Comparison of ENCODE assay signal across 9 mouse cellular contexts in genomic region chr6:71803609-71804008, GRCm38 (mm10). TPM values are rescaled to one million over a fixed set of nuclear protein-coding genes. Genes with fewer than 3 reads are reported as not detected.
DNase-seq lines count a peak whose midpoint lies in the region; ATAC-seq lines count a peak whose summit lies in the region.
"Had no signal": no experiment of that assay in that cellular context is flagged by ENCODE, and none has a peak within 500 bp of the region (broad histone marks: within the 10 kb centered on the region; RNA-seq: fewer than 3 reads in every experiment).

No protein-coding gene starts in this region.

- 82% methylated on average over 1 of the region's 1 CpGs for WGBS in heart, embryonic 12.5 days
- 85% methylated on average over 1 of the region's 1 CpGs for WGBS in liver, embryonic 13.5 days (ENCODE audit: insufficient replicate concordance)
- WGBS in liver, embryonic 11.5 days, result 87% methylated on average over 1 of the region's 1 CpGs
- WGBS in hindbrain, embryonic 14.5 days, result 91% methylated on average over 1 of the region's 1 CpGs
- 89% methylated on average over 1 of the region's 1 CpGs for WGBS in neural tube, embryonic 12.5 days

- peak overlapping the region; percentile 27; the same call in 1 of the 2 replicates for H3K27ac ChIP-seq in heart, embryonic 12.5 days (ENCODE audit: poor library complexity, severe bottlenecking)
- peak overlapping the region; percentile 8; the same call in 1 of the 2 replicates for H3K27ac ChIP-seq in liver, embryonic 13.5 days
- H3K27ac ChIP-seq in liver, embryonic 11.5 days (ENCODE audit: low read depth, low read length), result no peak overlapping the region
- peak overlapping the region; percentile 59; the same call in 1 of the 2 replicates for H3K27ac ChIP-seq in hindbrain, embryonic 14.5 days
- H3K27ac ChIP-seq in neural tube, embryonic 12.5 days, result no peak overlapping the region
- H3K27ac ChIP-seq: gastrocnemius, adult 2 months had no signal

- no peak overlapping the region for H3K4me2 ChIP-seq in heart, embryonic 12.5 days
- H3K4me2 ChIP-seq in liver, embryonic 13.5 days, result no peak overlapping the region
- H3K4me2 ChIP-seq in liver, embryonic 11.5 days, result no peak overlapping the region
- no peak overlapping the region for H3K4me2 ChIP-seq in hindbrain, embryonic 14.5 days (replicated peaks)
- no peak overlapping the region for H3K4me2 ChIP-seq in neural tube, embryonic 12.5 days (replicated peaks)

- peaks cover 32% of the 10 kb centered on the region for H3K4me1 ChIP-seq in heart, embryonic 12.5 days (replicated peaks)
- peaks cover 56% of the 10 kb centered on the region for H3K4me1 ChIP-seq in liver, embryonic 13.5 days (replicated peaks)
- H3K4me1 ChIP-seq in liver, embryonic 11.5 days (replicated peaks; ENCODE audit: control insufficient read depth, insufficient read depth, low read length), result peaks cover 16% of the 10 kb centered on the region
- H3K4me1 ChIP-seq in hindbrain, embryonic 14.5 days (replicated peaks; ENCODE audit: control insufficient read depth, insufficient read depth, low read length), result no peaks in the 10 kb centered on the region
- H3K4me1 ChIP-seq in neural tube, embryonic 12.5 days, result peaks cover 5% of the 10 kb centered on the region; the same call in 1 of the 2 replicates

- peaks cover under 1% of the 10 kb centered on the region; the same call in 1 of the 2 replicates for H3K36me3 ChIP-seq in heart, embryonic 12.5 days
- no peaks in the 10 kb centered on the region for H3K36me3 ChIP-seq in liver, embryonic 13.5 days
- no peaks in the 10 kb centered on the region for H3K36me3 ChIP-seq in liver, embryonic 11.5 days (ENCODE audit: control insufficient read depth, insufficient read depth, low read length)
- peaks cover 53% of the 10 kb centered on the region for H3K36me3 ChIP-seq in hindbrain, embryonic 14.5 days (replicated peaks; ENCODE audit: control insufficient read depth, insufficient read depth)
- peaks cover 12% of the 10 kb centered on the region; the same call in 1 of the 2 replicates for H3K36me3 ChIP-seq in neural tube, embryonic 12.5 days

- no peak overlapping the region for H3K4me3 ChIP-seq in heart, embryonic 12.5 days
- H3K4me3 ChIP-seq in liver, embryonic 13.5 days (replicated peaks), result no peak overlapping the region
- H3K4me3 ChIP-seq in liver, embryonic 11.5 days (ENCODE audit: low read depth, low read length), result no peak overlapping the region
- no peak overlapping the region for H3K4me3 ChIP-seq in hindbrain, embryonic 14.5 days (replicated peaks; ENCODE audit: low read length)
- no peak overlapping the region for H3K4me3 ChIP-seq in neural tube, embryonic 12.5 days
- H3K4me3 ChIP-seq: gastrocnemius, adult 2 months had no signal

- ATAC-seq in heart, embryonic 12.5 days (ENCODE audit: insufficient number of reproducible peaks, low FRiP score), result no peak
- ATAC-seq in liver, embryonic 13.5 days (ENCODE audit: low read depth), result no peak
- ATAC-seq in liver, embryonic 11.5 days (replicated peaks; ENCODE audit: low FRiP score), result no peak
- ATAC-seq in hindbrain, embryonic 14.5 days (ENCODE audit: low FRiP score), result peak; percentile 51; the same call in 1 of the 2 replicates
- ATAC-seq in neural tube, embryonic 12.5 days (ENCODE audit: low FRiP score, low read depth), result peak; percentile 30; the same call in 1 of the 2 replicates

- DNase-seq in heart, postnatal 36 days, result no peak
- no peak for DNase-seq in liver, embryonic 13.5 days
- no peak for DNase-seq in liver, embryonic 11.5 days (ENCODE audit: low spot score)
- DNase-seq in hindbrain, embryonic 14.5 days (ENCODE audit: low spot score), result no peak
- DNase-seq in layer of hippocampus, postnatal 14 days (ENCODE audit: low spot score in 2 of 2), result no peak
- no peak for DNase-seq in testis, postnatal 10 days (ENCODE audit: low spot score)

- intact Hi-C loops in heart, postnatal 36 days (cut with DNase I), result loop anchor here (2.0 to 10.0 kb wide), 6 partner anchors 171 to 655 kb away; partner anchors contain the start of gene Kdm3a

- no peak overlapping the region for H3K9ac ChIP-seq in heart, embryonic 12.5 days
- H3K9ac ChIP-seq in liver, embryonic 13.5 days, result no peak overlapping the region
- no peak overlapping the region for H3K9ac ChIP-seq in liver, embryonic 11.5 days (ENCODE audit: low read depth, low read length)
- H3K9ac ChIP-seq in hindbrain, embryonic 14.5 days, result no peak overlapping the region
- no peak overlapping the region for H3K9ac ChIP-seq in neural tube, embryonic 12.5 days

- no peaks in the 10 kb centered on the region for H3K9me3 ChIP-seq in heart, embryonic 12.5 days (replicated peaks)
- no peaks in the 10 kb centered on the region for H3K9me3 ChIP-seq in liver, embryonic 13.5 days (replicated peaks)
- no peaks in the 10 kb centered on the region for H3K9me3 ChIP-seq in liver, embryonic 11.5 days (ENCODE audit: control insufficient read depth, low read length)
- no peaks in the 10 kb centered on the region for H3K9me3 ChIP-seq in hindbrain, embryonic 14.5 days (ENCODE audit: control insufficient read depth, low read length)
- no peaks in the 10 kb centered on the region for H3K9me3 ChIP-seq in neural tube, embryonic 12.5 days

- no peaks in the 10 kb centered on the region for H3K27me3 ChIP-seq in heart, embryonic 12.5 days (replicated peaks)
- H3K27me3 ChIP-seq in liver, embryonic 13.5 days, result 0 out of 2 replicates have a peak, but pooled peaks cover 2% of the 10 kb centered on the region
- H3K27me3 ChIP-seq in liver, embryonic 11.5 days (replicated peaks; ENCODE audit: control insufficient read depth, insufficient read depth, low read length), result no peaks in the 10 kb centered on the region
- no peaks in the 10 kb centered on the region for H3K27me3 ChIP-seq in hindbrain, embryonic 14.5 days (ENCODE audit: control insufficient read depth, insufficient read depth, low read length)
- no peaks in the 10 kb centered on the region for H3K27me3 ChIP-seq in neural tube, embryonic 12.5 days (replicated peaks)

RNA-seq across cellular contexts. Expression of gene Mrpl35, which starts 23.2 kb away (rescaled TPM):
- polyA plus RNA-seq in heart, embryonic 12.5 days (2016; fragmentation: Nextera tagmentation; extraction: Ambion mirVana), result 50.0 and 53.5 TPM in 2 replicates
- total RNA-seq in heart, postnatal 36 days (2021), result 10 to 100 TPM; 48.1 to 48.7 TPM
- polyA plus RNA-seq in liver, embryonic 13.5 days (2015; fragmentation: Nextera tagmentation; extraction: Ambion mirVana), result 78.1 and 86.8 TPM in 2 replicates
- 110 and 111 TPM in 2 replicates for polyA plus RNA-seq in liver, embryonic 11.5 days (2014; fragmentation: Nextera tagmentation; extraction: Ambion mirVana)
- 37.1 and 44.4 TPM in 2 replicates for polyA plus RNA-seq in hindbrain, embryonic 14.5 days (2014; fragmentation: Nextera tagmentation; extraction: Ambion mirVana)
- 46.3 and 48.6 TPM in 2 replicates for polyA plus RNA-seq in neural tube, embryonic 12.5 days (2016; fragmentation: Nextera tagmentation; extraction: Ambion mirVana)
- total RNA-seq in layer of hippocampus, postnatal 14 days (2021), result 10 to 100 TPM; 28.0 to 28.3 TPM

RNA-seq across cellular contexts. Expression of gene Immt, which starts 27.5 kb away (rescaled TPM):
- polyA plus RNA-seq in heart, embryonic 12.5 days (2016; fragmentation: Nextera tagmentation; extraction: Ambion mirVana), result 279 and 297 TPM in 2 replicates
- total RNA-seq in heart, postnatal 36 days (2021), result 100 to 1,000 TPM; 614 to 663 TPM
- polyA plus RNA-seq in liver, embryonic 13.5 days (2015; fragmentation: Nextera tagmentation; extraction: Ambion mirVana), result 158 and 161 TPM in 2 replicates
- polyA plus RNA-seq in liver, embryonic 11.5 days (2014; fragmentation: Nextera tagmentation; extraction: Ambion mirVana), result 222 and 247 TPM in 2 replicates
- 167 and 177 TPM in 2 replicates for polyA plus RNA-seq in hindbrain, embryonic 14.5 days (2014; fragmentation: Nextera tagmentation; extraction: Ambion mirVana)
- polyA plus RNA-seq in neural tube, embryonic 12.5 days (2016; fragmentation: Nextera tagmentation; extraction: Ambion mirVana), result 155 and 162 TPM in 2 replicates
- 100 to 1,000 TPM; 144 to 145 TPM for total RNA-seq in layer of hippocampus, postnatal 14 days (2021)

Comparison
In these comparisons a context has a peak if more than half of its experiments do, and no peak if none do; other contexts are left out.
1. H3K27ac ChIP-seq: peak in heart, embryonic 12.5 days (single experiment), liver, embryonic 13.5 days (single experiment) and hindbrain, embryonic 14.5 days (single experiment); none in liver, embryonic 11.5 days (single experiment) and neural tube, embryonic 12.5 days (single experiment).
2. ATAC-seq: peak in hindbrain, embryonic 14.5 days (single experiment) and neural tube, embryonic 12.5 days (single experiment); none in heart, embryonic 12.5 days (single experiment), liver, embryonic 13.5 days (single experiment) and liver, embryonic 11.5 days (single experiment).